Mouse (Mus musculus) stomach, postnatal 0 days (tissue): ENCODE measurements around the gene Hdac7.

Experiments
- CTCF ChIP-seq: IDR thresholded peaks from 2 replicates; pipeline ENCODE4 v1.5.1; 2016; ENCODE audit warnings: antibody characterized with exemption, low read depth, mild to moderate bottlenecking, moderate library complexity
- EP300 ChIP-seq: optimal IDR thresholded peaks from 2 replicates; pipeline ENCODE3; 2016; ENCODE audit warnings: antibody characterized with exemption

GRCm38 (mm10) chr15:97784561-97785161 is 59.6 kb downstream of the Hdac7 start:
- no peak for TF ChIP-seq CTCF
- no peak for TF ChIP-seq EP300
